Mouse (Mus musculus): ENCODE measurements around the gene Shoc2.

DNA sequence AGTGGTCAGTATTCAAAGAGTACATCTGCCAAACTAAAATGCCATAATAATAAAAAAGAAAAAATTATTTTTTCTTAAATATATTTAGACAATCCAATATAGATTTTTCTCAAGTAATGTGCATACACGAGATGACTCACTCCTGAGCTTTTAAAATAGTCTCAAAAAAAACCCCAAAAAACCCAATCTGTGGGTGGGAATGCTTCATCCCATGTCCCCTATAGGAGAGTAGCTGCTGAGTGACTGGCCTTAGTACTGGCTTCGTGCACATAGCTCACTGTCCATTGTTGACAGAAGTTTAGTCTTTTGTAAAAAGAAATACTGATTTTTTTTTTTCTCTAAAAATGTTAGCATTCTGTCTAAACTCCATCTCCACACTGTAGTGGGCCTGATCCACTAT, 46.4 kb downstream of the Shoc2 start:
- no peak for TF ChIP-seq TAL1 (IDR thresholded peaks at IDR 0.05; ENCODE audit: low read length)
- no peak for TF ChIP-seq GATA1 (IDR thresholded peaks at IDR 0.05; ENCODE audit: low read length)

Data from erythroblast, embryonic 14.5 days (primary cell).